Mouse (Mus musculus): ENCODE results near the gene Gm7137.

- TF ChIP-seq CTCF (conservative IDR thresholded peaks at IDR 0.05; ENCODE audit: insufficient read depth, insufficient read length, low read depth, low read length) (no peak), POLR2A (IDR thresholded peaks at IDR 0.05; ENCODE audit: low read depth, low read length) (no peak)
Measured at GRCm38 (mm10) chr10:77798921-77799508, 11.0 kb upstream of the Gm7137 start, which contains the start of gene Gm19668.

Data from kidney, adult 2 months (tissue).